Mouse (Mus musculus): ENCODE measurements around the gene Ptprm. TPM values are rescaled to one million over a fixed set of nuclear protein-coding genes. Genes with fewer than 3 reads are reported as not detected.

Gene Ptprm
- polyA plus RNA-seq, 1 experiment from 2014 or later, result 1.4 TPM

GRCm38 (mm10) chr17:67358541-67358940, 4.3 kb upstream of the Ptprm start:
- peaks cover 22% of the 10 kb centered on the region for H3K27me3 ChIP-seq (ENCODE audit: insufficient read depth, low read length)
- H3K9ac ChIP-seq (replicated peaks), result no peak overlapping the region
- H3K36me3 ChIP-seq (replicated peaks; ENCODE audit: insufficient read depth, low read length), result no peaks in the 10 kb centered on the region
- no peak for ATAC-seq
- no peak for DNase-seq
- no peak overlapping the region for H3K4me3 ChIP-seq (ENCODE audit: low read depth, low read length)
- no peaks in the 10 kb centered on the region for H3K9me3 ChIP-seq (ENCODE audit: low read length)
- 74% methylated on average over 7 of the region's 7 CpGs for WGBS (ENCODE audit: insufficient replicate concordance)
- no peak overlapping the region for H3K4me2 ChIP-seq (ENCODE audit: low read depth, low read length)
- no peaks in the 10 kb centered on the region for H3K4me1 ChIP-seq (ENCODE audit: insufficient read depth)
- no peak for TF ChIP-seq CTCF (IDR thresholded peaks at IDR 0.05; ENCODE audit: low read depth)
- no peak for TF ChIP-seq EP300 (IDR thresholded peaks at IDR 0.05; ENCODE audit: low read depth)
- no peak overlapping the region for H3K27ac ChIP-seq (ENCODE audit: low read depth)

GRCm38 (mm10) chr17:67357191-67357590, 2.9 kb upstream of the Ptprm start:
- TF ChIP-seq EP300 (IDR thresholded peaks at IDR 0.05; ENCODE audit: low read depth) (no peak), CTCF (IDR thresholded peaks at IDR 0.05; ENCODE audit: low read depth) (no peak)
- Histone ChIP-seq H3K4me1 (ENCODE audit: insufficient read depth) (no peaks in the 10 kb centered on the region), H3K27ac (ENCODE audit: low read depth) (no peak overlapping the region), H3K9ac (replicated peaks) (no peak overlapping the region), H3K9me3 (ENCODE audit: low read length) (no peaks in the 10 kb centered on the region), H3K4me2 (ENCODE audit: low read depth, low read length) (no peak overlapping the region), H3K36me3 (replicated peaks; ENCODE audit: insufficient read depth, low read length) (no peaks in the 10 kb centered on the region), H3K4me3 (ENCODE audit: low read depth, low read length) (no peak overlapping the region), H3K27me3 (ENCODE audit: insufficient read depth, low read length) (peaks cover 35% of the 10 kb centered on the region)
- DNase-seq (no peak), ATAC-seq (no peak)
- WGBS (ENCODE audit: insufficient replicate concordance), result 67% methylated on average over 4 of the region's 4 CpGs

GRCm38 (mm10) chr17:67355251-67355650, 994 bp upstream of the Ptprm start:
- DNase-seq (no peak), ATAC-seq (no peak)
- Histone ChIP-seq H3K4me1 (ENCODE audit: insufficient read depth) (no peaks in the 10 kb centered on the region), H3K27ac (ENCODE audit: low read depth) (no peak overlapping the region), H3K36me3 (replicated peaks; ENCODE audit: insufficient read depth, low read length) (no peaks in the 10 kb centered on the region), H3K9ac (replicated peaks) (no peak overlapping the region), H3K27me3 (ENCODE audit: insufficient read depth, low read length) (peaks cover 43% of the 10 kb centered on the region), H3K9me3 (ENCODE audit: low read length) (no peaks in the 10 kb centered on the region), H3K4me3 (ENCODE audit: low read depth, low read length) (no peak overlapping the region), H3K4me2 (ENCODE audit: low read depth, low read length) (no peak overlapping the region)
- WGBS (ENCODE audit: insufficient replicate concordance), result 59% methylated on average over 5 of the region's 5 CpGs
- TF ChIP-seq EP300 (IDR thresholded peaks at IDR 0.05; ENCODE audit: low read depth) (no peak), CTCF (IDR thresholded peaks at IDR 0.05; ENCODE audit: low read depth) (no peak)

- TF ChIP-seq CTCF (IDR thresholded peaks at IDR 0.05; ENCODE audit: low read depth) (no peak), EP300 (IDR thresholded peaks at IDR 0.05; ENCODE audit: low read depth) (no peak)
- Histone ChIP-seq H3K9me3 (ENCODE audit: low read length) (no peaks in the 10 kb centered on the region), H3K4me2 (ENCODE audit: low read depth, low read length) (peak overlapping the region; percentile 81), H3K27ac (ENCODE audit: low read depth) (peak overlapping the region; percentile 48), H3K36me3 (replicated peaks; ENCODE audit: insufficient read depth, low read length) (no peaks in the 10 kb centered on the region), H3K27me3 (ENCODE audit: insufficient read depth, low read length) (peaks cover 43% of the 10 kb centered on the region), H3K9ac (replicated peaks) (peak overlapping the region; percentile 63), H3K4me1 (ENCODE audit: insufficient read depth) (no peaks in the 10 kb centered on the region), H3K4me3 (ENCODE audit: low read depth, low read length) (peak overlapping the region; percentile 54)
- DNase-seq (peak; percentile 39), ATAC-seq (peak; percentile 47)
- WGBS (ENCODE audit: insufficient replicate concordance), result under 1% methylated on average over 48 of the region's 68 CpGs
These were observed 334 bp downstream of the Ptprm start for GRCm38 (mm10) chr17:67353796-67354450.

- ATAC-seq, result 0 out of 2 replicates have a peak, but pooled peaks have one; percentile 4
- H3K9me3 ChIP-seq (ENCODE audit: low read length), result no peaks in the 10 kb centered on the region
- H3K27ac ChIP-seq (ENCODE audit: low read depth), result no peak overlapping the region; the same call in 1 of the 2 replicates
- 4% methylated on average over 43 of the region's 50 CpGs for WGBS (ENCODE audit: insufficient replicate concordance)
- peak overlapping the region; percentile 81 for H3K4me2 ChIP-seq (ENCODE audit: low read depth, low read length)
- no peak for TF ChIP-seq EP300 (IDR thresholded peaks at IDR 0.05; ENCODE audit: low read depth)
- no peak for TF ChIP-seq CTCF (IDR thresholded peaks at IDR 0.05; ENCODE audit: low read depth)
- H3K9ac ChIP-seq (replicated peaks), result peak overlapping the region; percentile 63
- H3K4me3 ChIP-seq (ENCODE audit: low read depth, low read length), result peak overlapping the region; percentile 54
- H3K27me3 ChIP-seq (ENCODE audit: insufficient read depth, low read length), result peaks cover 43% of the 10 kb centered on the region
- no peaks in the 10 kb centered on the region for H3K36me3 ChIP-seq (replicated peaks; ENCODE audit: insufficient read depth, low read length)
- peak; percentile 19 for DNase-seq
- H3K4me1 ChIP-seq (ENCODE audit: insufficient read depth), result no peaks in the 10 kb centered on the region
These were observed 1.1 kb downstream of the Ptprm start for GRCm38 (mm10) chr17:67352956-67353795.

- TF ChIP-seq EP300 (IDR thresholded peaks at IDR 0.05; ENCODE audit: low read depth) (no peak), CTCF (IDR thresholded peaks at IDR 0.05; ENCODE audit: low read depth) (no peak)
- no peak overlapping the region for H3K27ac ChIP-seq (ENCODE audit: low read depth)
- H3K4me2 ChIP-seq (ENCODE audit: low read depth, low read length), result 0 out of 2 replicates have a peak overlapping the region, but pooled peaks have one; percentile 9
- no peaks in the 10 kb centered on the region for H3K4me1 ChIP-seq (ENCODE audit: insufficient read depth)
- no peak for ATAC-seq
- no peak for DNase-seq
- H3K9me3 ChIP-seq (ENCODE audit: low read length), result no peaks in the 10 kb centered on the region
- H3K9ac ChIP-seq (replicated peaks), result no peak overlapping the region
- H3K27me3 ChIP-seq (ENCODE audit: insufficient read depth, low read length), result peaks cover 43% of the 10 kb centered on the region
- no peak overlapping the region for H3K4me3 ChIP-seq (ENCODE audit: low read depth, low read length)
- no peaks in the 10 kb centered on the region for H3K36me3 ChIP-seq (replicated peaks; ENCODE audit: insufficient read depth, low read length)
- 65% methylated on average over 5 of the region's 5 CpGs for WGBS (ENCODE audit: insufficient replicate concordance)
These were observed 2.8 kb downstream of the Ptprm start for GRCm38 (mm10) chr17:67351423-67351822.
